Mouse (Mus musculus): ENCODE results near the gene Pxdn.

Gene Pxdn

DNA sequence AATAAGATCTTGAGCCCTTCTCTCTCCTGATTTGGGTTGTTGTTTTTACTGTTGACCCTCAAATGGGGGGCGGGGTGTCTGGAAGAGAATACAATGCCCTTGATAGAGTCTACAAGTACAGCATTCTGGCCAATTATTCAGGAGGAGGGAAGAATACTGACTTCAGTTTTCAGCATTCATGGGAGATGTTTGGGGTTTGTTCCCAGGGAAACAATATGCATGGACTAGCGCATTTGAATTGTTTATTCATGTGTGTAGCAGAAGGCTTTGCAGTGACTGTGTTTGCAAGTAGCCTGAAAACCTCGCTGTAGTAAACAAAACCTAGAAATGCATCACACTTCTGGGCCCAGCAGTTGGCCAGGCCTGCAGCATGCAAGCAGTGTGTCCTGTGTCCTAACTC, 17.1 kb downstream of the Pxdn start:
- no peak for DNase-seq

DNA sequence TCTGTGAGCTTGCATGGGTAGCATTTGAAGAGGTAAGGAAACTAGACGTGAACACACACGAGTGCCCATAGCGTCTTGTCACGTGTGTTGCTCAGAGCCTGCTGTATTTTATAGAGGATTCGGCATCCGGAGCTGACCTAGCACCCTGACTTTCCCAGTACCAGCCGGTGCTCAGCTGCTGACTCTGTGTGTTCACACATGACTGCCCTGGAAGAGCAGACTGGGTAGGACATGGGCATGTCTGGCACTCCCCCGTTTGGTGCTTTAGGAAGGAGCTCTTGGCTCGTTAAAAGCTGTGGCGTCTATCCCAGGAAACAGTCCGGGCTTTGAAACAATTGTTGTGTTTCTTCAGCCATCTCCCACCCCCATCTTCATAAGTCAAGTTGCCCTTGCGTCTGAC, 19.6 kb downstream of the Pxdn start:
- DNase-seq, result peak; percentile 70

- peak; percentile 65 for DNase-seq
Observed at GRCm38 (mm10) chr12:29958637-29959036, 21.2 kb downstream of the Pxdn start.

GRCm38 (mm10) chr12:29961041-29961440, 23.6 kb downstream of the Pxdn start:
- no peak for DNase-seq

DNA sequence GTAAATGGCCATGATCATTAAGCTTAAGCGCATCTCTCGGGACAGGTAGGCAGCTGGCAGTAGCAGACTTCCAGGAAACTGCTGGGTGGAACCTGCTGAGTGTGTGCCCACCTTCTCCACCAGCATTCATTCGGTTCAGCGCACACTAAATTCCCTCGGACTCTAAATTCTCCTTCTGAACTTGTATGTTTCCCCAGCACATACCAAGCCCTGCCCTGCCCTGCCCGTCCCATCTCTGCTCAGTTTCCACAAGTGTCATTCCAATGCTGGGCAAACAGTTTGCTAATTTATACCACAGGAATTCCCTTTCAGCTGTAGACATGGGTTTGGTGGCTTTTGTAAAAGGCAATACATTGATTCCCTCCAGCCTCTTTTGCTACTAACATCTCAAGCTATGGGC, 27.6 kb downstream of the Pxdn start:
- DNase-seq, result no peak

GRCm38 (mm10) chr12:29971795-29972464, 34.5 kb downstream of the Pxdn start:
- DNase-seq, result no peak

DNA sequence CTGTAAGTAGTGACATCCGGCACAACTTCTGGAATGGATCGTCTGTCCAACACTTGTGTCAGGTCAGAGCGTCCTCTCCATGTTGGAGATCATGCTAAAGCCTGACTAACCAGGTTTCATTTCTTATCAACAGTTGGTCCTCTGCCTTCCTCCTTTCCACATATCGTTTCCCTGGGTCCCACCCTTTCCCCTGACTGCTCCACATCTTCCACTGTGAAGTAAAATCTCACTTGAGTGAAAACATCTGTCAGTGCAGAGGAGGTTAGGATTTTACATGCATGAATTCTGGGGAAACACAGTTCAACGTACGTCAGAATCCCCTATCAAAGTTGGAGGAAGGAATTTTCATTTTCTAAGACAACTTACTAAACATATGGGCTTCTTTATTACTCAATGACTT, 35.1 kb downstream of the Pxdn start:
- no peak for DNase-seq

- no peak for DNase-seq
Observed at GRCm38 (mm10) chr12:29980076-29980475, 42.7 kb downstream of the Pxdn start.

DNA sequence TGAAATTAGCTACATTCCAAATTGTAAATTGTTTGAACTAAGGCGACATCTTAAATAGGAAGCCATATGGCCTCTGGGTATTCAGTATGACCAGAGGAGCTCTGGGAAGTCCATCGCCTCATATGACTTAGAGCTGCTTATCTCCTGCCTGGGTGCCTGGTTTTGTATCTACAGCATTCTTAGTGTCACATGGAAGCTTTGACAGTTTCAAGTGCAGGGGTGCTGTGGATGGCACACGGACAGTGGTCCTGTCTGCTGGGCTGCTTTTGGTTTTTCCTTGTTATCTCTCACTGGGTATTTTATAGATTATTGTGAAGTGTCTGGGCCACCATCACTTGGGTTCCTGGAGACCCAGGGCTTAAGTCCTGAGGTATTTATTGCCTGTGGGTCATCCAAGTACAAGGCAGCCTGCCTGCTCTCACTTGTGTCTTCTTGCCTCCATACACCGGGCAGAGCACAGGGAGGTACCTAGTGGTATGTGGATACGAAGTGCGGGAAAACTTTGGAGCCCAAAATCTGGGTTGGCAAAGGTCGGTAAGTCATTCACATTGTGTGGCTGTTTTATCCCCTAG, 44.4 kb downstream of the Pxdn start:
- no peak for DNase-seq

GRCm38 (mm10) chr12:29983190-29983589, 45.8 kb downstream of the Pxdn start:
- DNase-seq, result no peak

DNA sequence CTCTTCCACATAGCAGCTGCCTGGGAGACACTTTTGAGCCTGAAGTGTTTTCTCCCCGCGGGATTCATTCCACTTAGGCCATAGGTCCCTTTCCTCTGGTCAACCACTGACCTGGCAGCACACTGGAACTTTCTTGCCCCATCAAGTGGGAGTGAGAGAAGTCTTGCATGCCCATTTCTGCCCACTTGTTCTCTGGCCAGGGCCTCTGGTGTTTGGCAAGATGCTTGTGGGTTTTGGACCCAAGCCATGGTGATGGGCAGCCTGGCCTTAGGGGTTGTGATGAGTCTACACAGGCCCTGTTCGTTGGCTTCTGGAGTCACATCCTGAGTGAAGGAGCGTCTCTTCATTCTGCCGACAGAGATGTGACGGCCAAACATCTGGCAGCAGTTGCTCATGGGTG, 47.7 kb downstream of the Pxdn start:
- DNase-seq, result no peak

DNA sequence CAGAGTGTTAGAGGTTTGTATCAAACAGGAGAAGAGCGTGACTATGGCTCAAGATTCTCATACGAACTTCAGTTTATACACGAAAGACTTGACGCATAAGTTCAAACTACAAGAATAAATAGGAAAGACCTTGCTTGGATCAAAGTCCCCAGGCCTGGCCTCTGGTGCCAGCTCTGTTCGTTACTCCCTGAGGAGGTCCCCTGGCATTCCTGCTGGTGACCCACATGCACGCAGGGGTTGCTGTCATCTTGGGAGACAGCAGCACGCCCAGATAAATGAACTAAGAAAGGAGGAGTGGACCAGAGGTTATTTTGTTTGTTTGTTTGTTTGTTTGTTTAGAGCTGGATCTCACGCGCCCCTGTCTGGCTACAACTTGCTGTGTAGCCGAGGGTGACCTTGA, 48.8 kb downstream of the Pxdn start:
- no peak for DNase-seq

DNA sequence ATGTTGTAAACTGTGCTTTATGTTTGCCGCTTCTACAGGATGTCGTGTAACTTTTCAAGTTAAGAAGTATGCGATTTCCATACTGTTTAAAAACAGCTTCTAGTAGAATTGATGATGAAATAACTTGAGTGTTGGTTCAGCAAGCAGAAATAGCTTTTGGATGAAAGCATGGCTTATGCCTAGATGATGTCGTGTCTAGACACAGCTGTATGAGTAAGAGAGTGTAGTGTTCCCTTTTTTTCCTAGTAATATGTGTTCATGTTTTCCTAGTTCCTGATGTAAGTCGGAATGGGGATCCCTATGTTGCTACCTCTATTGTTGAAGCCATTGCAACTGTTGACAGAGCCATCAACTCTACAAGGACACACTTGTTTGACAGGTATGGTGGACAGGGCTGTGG, 61.5 kb downstream of the Pxdn start:
- no peak for DNase-seq

GRCm38 (mm10) chr12:30001951-30002350, 64.5 kb downstream of the Pxdn start:
- DNase-seq, result no peak

- DNase-seq, result no peak
Observed at GRCm38 (mm10) chr12:30003680-30004364, 66.4 kb downstream of the Pxdn start.

GRCm38 (mm10) chr12:30004365-30004723, 66.9 kb downstream of the Pxdn start:
- no peak for DNase-seq

GRCm38 (mm10) chr12:30006586-30006985, 69.2 kb downstream of the Pxdn start:
- DNase-seq, result no peak

GRCm38 (mm10) chr12:30008741-30009140, 71.3 kb downstream of the Pxdn start:
- no peak for DNase-seq

DNA sequence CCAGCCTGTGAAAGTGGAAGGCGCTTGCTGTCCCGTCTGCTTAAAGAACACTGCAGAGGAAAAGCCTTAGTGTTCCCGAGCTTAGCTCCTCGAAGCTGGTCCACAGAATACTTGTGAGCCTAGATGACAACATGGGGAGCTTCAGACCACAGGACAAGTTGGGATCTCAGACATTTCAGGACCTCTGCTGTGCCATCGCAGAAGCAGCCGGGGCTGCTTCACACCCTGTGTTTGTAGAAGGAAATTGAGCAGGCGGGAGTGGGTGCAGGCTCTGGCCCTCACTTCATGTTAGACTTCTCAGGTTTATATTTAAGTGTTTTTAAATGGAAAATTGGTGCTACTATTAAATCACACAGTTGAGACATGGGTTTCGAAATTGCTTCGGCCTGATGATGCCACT, 78.1 kb downstream of the Pxdn start:
- DNase-seq, result no peak

- no peak for DNase-seq
Observed at GRCm38 (mm10) chr12:30017131-30017530, 79.7 kb downstream of the Pxdn start.

DNA sequence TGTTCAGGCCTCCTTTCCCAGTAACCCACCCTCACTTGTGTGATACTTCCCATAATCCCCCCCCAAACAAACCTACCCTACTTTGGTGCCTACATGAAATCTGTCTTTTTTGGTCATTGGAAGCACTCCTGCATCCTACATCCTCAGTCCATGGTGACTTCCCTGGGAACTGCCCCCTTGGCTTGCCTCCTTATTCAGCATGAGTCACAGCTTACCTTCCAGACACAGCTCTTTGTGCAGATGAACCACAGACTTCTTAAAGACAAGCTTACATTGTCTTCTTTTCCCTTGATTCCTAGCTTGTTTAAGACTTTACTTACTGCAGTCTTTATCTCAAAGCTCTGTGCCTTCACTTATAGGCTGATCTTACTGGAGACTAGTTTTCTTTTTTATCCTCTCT, 83.0 kb downstream of the Pxdn start:
- no peak for DNase-seq

DNA sequence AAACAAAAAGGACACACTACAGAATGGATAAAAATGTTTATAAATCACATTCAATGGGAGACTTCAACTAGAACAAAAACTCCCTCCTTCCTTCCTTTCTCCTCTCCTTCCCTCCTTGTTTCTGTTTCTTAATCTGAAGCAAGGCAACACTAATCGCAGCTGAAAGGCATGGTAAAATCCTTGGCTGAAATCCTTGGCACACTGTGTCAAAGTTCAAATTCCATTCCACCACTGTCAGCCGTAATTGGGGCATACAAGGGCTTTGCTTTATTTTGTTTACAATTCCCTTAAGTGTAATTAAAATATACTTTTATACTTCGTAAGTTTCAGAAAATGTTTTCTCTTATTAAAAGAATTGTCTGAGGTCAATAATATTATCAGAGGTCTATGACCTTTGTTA, 86.1 kb downstream of the Pxdn start:
- DNase-seq, result peak; percentile 49

DNA sequence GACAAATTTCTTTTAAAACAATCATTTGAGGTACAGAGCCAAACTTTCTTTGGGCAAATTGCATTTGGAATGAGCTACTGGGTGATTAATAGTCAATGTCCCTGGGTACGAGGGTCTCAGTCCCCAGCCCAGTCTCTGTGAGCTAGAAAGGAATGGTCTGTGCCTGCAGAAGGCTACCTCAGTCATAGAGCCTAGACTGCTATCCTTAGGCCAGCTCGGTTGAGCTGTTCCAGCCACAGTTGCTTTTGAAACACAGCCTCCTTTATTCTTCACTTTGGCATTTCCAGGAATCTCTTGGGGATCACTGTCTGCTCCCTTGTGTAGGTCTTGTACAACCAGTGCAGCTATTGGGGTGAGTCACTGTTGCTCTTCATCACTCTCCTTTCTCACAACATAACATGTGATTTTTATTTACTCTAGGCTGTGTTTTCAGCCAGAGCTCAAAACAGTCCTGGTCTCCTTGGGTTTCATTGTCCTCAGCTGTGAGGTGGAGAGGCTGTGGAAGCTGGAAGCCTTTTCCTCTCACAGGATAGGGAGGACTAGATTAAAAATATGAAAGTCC, 86.9 kb downstream of the Pxdn start:
- no peak for DNase-seq

DNA sequence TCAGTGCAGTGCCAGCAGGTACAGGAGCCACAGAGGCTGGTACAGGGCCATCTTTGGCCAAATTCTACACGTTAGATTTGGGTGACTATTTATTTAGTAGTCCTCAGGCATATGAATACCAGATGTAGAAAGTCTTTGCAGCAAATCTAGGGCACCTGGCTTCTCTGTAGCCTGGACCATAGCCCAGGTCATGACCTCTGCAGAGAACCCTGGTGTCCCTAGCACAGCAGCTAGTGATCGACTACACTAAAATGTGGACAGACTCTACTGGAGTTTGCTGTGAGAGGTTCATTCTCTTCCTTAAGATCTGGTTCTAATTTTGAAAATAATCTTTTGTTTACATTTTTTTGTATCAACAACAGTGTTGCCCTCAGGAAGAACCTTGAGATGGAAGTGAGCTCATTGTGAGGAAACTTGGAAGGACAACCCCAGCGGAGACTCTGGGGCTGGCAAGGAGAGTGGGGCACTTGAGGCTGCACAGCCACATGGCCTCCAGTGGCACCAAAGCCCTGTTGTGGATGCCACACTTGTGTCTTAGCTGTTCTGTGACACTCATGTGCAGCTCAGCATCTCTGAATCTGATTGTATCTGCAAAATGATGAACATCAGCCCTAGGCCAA, 90.4 kb downstream of the Pxdn start:
- DNase-seq, result no peak

Data from kidney, adult 11 months (tissue).